Mouse (Mus musculus) cortical plate, adult 2 months (tissue): Measurements from ENCODE around the gene Mylk4.

Experiments
- CTCF ChIP-seq: fragments of 200-500 bp; IDR thresholded peaks from 2 replicates; pipeline ENCODE4 v1.5.1; 2011; ENCODE audit warnings: mild to moderate bottlenecking, control low read depth, low read length; ENCODE audit not compliant: insufficient read depth; ENCODE audit errors: extremely low read depth
- POLR2A ChIP-seq: fragments of 200-500 bp; IDR thresholded peaks from 2 replicates; pipeline ENCODE4 v1.6.1; 2011; ENCODE audit warnings: mild to moderate bottlenecking, low read length, control low read depth; ENCODE audit not compliant: insufficient read depth; ENCODE audit errors: extremely low read depth

DNA sequence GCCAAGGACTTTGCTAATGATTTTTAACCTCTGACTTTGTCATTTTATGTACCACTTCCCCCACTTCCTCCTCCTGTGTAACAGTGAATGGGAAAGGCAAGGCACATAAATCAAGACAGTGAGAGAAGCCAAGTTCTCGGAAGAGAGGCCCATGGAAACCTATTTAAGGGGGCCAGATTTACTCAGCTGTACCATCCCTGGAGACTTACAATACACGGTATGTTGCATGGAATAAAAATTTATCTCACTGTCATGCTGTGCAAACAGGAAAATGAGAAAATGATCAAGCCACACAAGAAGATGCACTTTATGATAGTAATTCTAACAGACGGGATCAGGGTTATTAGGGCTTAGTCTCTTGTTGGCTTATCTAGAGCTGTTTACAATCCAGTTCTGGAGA lies 64.5 kb downstream of the Mylk4 start:
- TF ChIP-seq CTCF (no peak), POLR2A (no peak)
